Mouse (Mus musculus) hematopoietic stem cell, adult 5-6 weeks (primary cell): ENCODE measurements at regions not wholly inside any gene's neighbourhood (a gene's known extent, or its start where the extent isn't known, plus 50 kb on each side); places are given as distances from the start of the nearest gene placed in this dataset.

Experiments
- ATAC-seq, 2 experiments: fragments of 125-278 bp in 1 of 2; replicated peaks in 1 of 2; 2 replicates each; pipeline ENCODE4 v1.8.0; 2016 to 2017; ENCODE audit warnings: inconsistent platforms in 2 of 2, mild to moderate bottlenecking in 2 of 2, moderate number of reproducible peaks in 2 of 2, low read depth in 1 of 2, moderate TSS enrichment in 1 of 2; ENCODE audit not compliant: low FRiP score in 2 of 2, poor library complexity in 2 of 2, severe bottlenecking in 2 of 2, insufficient read depth in 1 of 2, low TSS enrichment in 1 of 2

- ATAC-seq, result peak; percentile 77 to 81
Observed at GRCm38 (mm10) chr13:53688489-53688888, 215.6 kb upstream of the Msx2 start.

- ATAC-seq, result no peak
Observed at GRCm38 (mm10) chr13:53684498-53684897, 211.6 kb upstream of the Msx2 start.

- ATAC-seq, result no peak
Observed at GRCm38 (mm10) chr13:53677187-53677586, 204.3 kb upstream of the Msx2 start.

GRCm38 (mm10) chr13:53670361-53670760 lies 197.5 kb upstream of the Msx2 start:
- no peak for ATAC-seq

- no peak for ATAC-seq
Observed at GRCm38 (mm10) chr13:53667518-53667917, 194.6 kb upstream of the Msx2 start.

- ATAC-seq, result no peak
Observed at GRCm38 (mm10) chr13:53665592-53665991, 192.7 kb upstream of the Msx2 start.

- ATAC-seq, result no peak
Observed at GRCm38 (mm10) chr13:53664631-53665230, 191.9 kb upstream of the Msx2 start.

GRCm38 (mm10) chr13:53652826-53653225 lies 180.0 kb upstream of the Msx2 start:
- ATAC-seq, result no peak

- no peak for ATAC-seq
Observed at GRCm38 (mm10) chr13:53648353-53648752, 175.5 kb upstream of the Msx2 start.

- no peak for ATAC-seq
Observed at GRCm38 (mm10) chr13:53642557-53642956, 169.7 kb upstream of the Msx2 start.

GRCm38 (mm10) chr13:53639584-53639983 lies 166.7 kb upstream of the Msx2 start:
- no peak for ATAC-seq

GRCm38 (mm10) chr13:53639115-53639514 lies 166.2 kb upstream of the Msx2 start:
- no peak for ATAC-seq

- no peak for ATAC-seq
Observed at GRCm38 (mm10) chr13:53636011-53636410, 163.1 kb upstream of the Msx2 start.

GRCm38 (mm10) chr13:53634637-53635203 lies 161.8 kb upstream of the Msx2 start:
- no peak for ATAC-seq

GRCm38 (mm10) chr13:53598050-53598449 lies 125.2 kb upstream of the Msx2 start:
- no peak for ATAC-seq

- ATAC-seq, result no peak
Observed at GRCm38 (mm10) chr13:53596871-53597800, 124.3 kb upstream of the Msx2 start.

GRCm38 (mm10) chr13:53592755-53593154 lies 119.9 kb upstream of the Msx2 start:
- no peak for ATAC-seq

- no peak for ATAC-seq
Observed at GRCm38 (mm10) chr13:53586771-53587170, 113.9 kb upstream of the Msx2 start.
